Mouse (Mus musculus) frontal cortex, adult (tissue): ENCODE data around the gene Dcn.
A peak's percentile ranks its signal among the peaks of the same experiment; 100 is the strongest.

Source experiments
- ATAC-seq: cut with Nextera tagmentation; 2 replicates; pipeline ENCODE4 v1.9.2; 2017; ENCODE audit warnings: mild to moderate bottlenecking, moderate library complexity, mixed read lengths; ENCODE audit not compliant: low TSS enrichment

Gene Dcn

DNA sequence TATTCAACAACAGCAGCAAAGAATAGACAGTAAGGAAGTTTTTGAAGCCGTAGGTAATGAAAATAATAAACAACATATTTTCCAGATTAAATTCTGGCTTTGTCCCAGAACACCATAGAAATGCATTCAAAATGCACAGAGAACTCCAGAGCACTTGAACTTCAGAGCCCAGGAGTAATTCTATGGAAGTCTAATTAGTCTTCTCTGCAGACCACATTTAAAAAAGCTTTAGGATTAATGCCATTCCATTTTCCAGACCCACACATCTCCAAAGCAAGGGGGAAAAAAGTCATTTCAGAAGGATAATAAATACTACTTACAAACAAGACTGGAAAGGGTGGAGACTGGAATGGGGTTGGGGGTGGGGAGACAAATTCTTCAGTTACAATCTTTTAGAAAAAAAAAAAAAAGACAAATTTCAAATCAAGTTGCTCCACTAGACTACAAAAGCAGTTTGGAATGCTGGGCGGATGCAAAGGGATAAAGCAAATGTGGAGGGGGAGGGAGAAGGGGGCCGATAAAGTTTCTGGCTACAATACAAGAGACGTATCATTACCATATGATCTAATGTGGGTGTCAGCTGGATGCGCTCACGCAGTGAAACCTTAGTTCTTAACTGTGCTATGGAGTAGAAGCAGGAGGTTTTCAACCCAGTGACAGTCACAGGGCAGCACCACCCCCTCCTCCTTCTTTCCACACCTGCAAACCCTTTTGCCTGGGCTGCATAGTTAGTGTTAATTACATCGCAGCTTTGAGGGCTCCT, at the start of gene Dcn:
Gene Dcn (plus strand): TSS at position 606 of the 763 bp plus-strand sequence.
- no peak for ATAC-seq

DNA sequence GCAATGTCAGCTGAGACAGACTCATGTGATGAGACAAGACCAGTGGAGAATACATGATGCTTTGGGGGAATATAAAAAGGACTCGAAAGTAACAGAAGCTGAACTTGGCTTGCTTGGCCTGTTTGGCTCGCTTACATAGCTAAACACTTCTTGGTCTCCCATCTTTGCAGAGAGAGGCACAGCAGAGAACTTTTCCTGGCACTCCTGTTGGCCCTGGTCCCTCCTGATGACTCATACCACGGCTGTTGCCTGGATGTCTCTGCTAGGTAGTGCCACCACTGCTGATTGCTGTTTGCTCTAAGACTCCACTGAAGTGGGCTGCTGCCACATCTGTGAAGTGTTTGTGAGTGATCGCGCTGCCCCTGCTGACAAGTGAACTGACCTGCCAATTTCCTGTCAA, 42.7 kb upstream of the Dcn start:
- peak; percentile 100 for ATAC-seq

DNA sequence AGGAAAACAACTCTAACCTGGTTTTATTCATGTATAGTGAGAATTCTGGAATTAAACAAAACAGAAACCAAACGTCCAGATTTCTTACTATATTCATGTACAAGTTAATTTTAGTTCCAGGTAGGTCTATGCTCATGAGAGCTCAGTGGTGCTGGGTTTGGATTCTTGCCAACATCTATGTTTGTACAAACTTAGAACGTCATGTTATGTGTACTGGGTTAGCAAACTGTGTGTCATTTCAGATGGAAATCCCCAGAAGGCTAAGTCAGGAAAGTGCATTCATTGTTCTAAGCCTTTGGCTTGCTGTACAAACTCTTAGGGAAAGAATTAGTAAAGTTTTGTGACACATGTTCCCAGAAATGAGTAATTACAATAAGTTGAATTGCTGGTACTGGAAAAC, 37.1 kb upstream of the Dcn start:
- ATAC-seq: no peak

DNA sequence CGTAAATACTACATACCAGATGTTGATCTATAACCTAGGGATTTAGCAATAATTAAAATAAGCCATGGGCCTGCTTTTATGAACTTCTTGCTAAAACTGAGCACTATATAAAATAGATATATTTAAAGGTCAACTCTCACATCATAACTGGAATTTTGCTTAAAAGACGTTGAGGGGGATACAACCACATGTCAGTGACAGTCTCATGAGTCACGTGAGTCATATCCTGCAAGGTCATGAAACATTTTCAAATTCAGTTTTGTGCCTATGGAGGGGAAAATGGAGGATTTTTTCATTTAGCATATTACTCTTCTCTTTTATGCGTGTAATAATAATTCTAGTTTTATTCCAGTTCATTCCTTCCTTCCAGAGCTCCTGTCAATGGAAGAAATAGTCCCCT, 32.9 kb upstream of the Dcn start:
- ATAC-seq: no peak

DNA sequence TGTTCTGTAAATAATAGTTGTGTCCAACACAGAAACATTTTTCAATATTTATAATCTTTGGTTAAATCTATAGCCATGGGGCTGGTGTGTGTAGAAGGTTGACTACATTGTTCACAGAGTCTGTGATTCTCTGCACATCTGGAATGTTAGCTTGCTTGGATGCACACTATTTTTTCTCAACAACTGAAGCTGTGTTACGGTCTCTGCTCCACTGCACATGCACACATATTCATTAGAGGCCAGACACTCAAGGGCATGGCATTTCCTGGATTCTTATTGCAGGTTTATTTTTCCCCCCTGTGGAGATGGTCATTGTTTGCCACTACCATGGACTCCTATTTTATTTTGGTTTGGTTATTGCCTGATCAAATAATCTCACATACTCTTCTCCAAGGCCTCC, 26.5 kb upstream of the Dcn start:
- ATAC-seq: no peak

DNA sequence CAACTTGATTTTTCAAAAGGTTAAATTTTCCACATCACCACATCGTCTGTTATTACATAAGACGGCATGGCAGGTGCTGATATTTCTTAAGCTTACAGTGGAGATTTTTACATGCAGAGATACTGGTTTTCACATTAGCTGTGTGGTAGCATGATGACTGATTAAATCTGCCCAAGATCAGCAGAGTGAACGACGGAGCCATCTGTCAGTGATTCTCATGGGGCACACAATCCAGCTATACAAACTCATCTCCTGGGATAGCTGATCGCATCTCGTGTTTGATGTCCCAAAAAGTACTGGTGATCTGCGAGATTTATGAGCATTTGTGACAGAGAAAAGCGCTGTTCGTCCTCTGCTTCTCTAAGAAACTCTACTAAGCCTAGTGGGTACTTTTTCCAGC, 25.9 kb upstream of the Dcn start:
- ATAC-seq: no peak

DNA sequence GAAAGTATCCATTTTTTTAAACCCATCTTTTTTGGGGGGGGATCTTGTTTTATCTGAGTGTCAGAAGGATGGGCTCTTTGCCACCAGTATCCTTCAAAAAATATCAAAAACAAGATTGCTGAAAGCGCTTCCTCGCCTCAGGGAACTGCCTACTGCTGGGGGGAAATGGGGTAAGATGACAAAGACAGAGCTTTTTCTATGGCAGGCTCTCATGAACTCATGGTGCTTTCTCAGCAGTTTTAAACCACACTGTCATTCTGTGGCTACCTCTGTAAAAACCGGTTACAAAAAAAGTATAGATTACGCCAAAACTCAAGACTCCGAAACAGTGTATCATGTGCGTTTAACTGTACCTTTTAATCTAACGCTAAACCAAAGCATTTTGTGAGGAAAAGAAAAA, 22.4 kb upstream of the Dcn start:
- no peak for ATAC-seq

DNA sequence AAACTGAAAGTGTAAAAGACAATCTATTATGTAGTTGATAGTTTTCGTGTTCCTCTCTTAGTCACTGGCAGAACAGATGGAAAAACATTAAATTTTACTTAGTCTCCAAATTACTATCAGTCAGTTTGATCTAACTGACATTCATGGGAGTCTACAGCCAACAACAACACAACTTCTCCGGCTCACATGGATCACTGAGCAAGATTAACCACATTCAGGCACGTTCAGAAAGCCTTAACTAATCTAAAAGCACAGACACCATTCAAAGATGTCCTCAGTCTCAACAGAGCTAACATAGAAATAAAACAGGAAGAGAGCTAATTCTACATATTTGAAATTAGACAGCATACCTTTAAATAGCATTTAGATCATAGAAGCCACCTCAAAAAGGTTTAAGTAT, 12.6 kb upstream of the Dcn start:
- ATAC-seq: no peak

DNA sequence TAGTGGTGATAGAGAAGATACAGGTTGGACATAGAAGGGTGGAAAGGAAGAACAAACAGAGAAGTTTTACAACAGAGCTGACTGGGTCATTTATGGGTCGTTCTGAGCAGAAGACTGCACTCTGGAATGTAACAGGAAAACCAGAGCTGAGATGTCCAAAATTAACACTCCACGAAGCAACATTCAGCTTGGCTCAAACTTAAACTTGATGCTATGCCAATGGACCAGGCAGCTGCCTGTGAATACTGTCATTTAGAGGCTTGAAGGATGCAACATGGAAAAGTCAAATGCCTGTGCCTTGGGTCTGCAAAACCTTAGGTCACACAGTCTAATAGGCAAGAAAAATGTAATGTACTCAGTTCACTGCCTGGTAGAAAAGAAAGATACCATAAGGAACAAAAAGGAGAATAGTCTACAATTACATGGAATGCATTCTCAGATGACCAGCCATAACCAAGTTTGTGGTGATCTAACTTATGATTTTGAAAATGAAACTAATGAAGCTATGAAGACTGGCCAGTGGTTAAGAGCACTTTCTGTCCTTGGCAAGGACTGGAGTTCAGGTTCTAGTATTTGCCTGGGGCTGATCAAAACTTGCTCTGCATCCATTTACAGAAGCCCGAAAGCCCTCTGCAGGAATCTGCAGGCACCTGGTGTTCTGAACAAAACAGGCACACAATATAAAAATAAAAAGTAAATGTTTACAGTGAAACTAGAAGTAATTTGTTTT, 9.8 kb upstream of the Dcn start:
- no peak for ATAC-seq

DNA sequence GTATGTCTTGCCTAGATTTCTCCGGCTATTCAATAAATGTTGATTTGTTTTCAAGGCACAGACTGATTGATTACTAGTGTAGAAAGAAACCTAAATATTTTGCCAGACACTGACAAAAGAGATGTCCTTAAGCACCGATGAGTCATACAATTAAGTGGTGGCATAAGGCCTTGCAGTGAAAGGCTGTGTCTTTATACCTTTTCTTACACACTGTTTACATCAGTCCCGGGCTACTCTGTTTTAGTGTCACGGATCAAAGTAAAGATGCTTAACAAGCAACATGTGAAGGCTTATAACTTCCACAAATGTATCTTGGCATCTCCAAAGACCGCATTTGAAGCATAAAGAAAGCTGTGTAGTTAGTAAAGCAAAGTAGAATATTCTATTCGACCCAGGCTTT, 3.9 kb upstream of the Dcn start:
- no peak for ATAC-seq

DNA sequence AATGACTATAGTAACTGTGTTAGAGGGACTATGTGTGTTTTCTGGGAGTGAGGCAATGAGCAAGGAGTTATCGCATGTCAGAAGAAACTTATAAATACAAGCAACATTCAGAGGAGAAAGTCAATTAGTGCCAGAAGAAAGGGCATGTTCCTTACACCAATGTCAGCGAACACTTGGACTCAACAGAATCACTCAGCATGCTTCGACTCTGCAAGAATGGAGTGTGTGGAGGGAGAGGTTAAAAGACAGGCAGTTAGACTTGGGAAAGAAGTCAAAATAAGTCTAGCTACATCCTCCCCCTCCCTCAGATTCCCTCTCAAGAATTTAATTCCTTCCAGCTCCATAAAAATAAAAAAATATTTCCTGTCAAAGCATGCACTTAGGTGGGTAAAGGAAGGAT, 1.1 kb upstream of the Dcn start:
- ATAC-seq: no peak

DNA sequence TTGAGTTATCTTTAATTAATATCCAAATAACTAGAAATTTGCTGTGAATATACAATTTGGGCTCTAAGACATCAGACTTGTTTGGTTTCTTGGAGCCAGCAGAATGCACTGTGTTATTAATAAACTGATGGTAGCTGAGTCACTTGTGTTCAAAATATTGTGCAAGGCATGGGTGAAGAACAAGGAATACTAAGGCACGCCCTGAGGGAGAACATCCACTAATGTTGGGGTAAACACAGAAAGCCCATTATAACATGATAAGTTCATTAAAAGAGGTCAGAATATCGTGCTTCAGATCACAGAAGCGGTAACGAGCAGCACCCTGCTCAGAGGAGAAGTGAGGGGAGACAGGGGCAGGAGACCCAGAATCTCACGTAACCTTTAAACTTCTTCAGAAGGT, 2.7 kb downstream of the Dcn start:
- ATAC-seq: no peak

DNA sequence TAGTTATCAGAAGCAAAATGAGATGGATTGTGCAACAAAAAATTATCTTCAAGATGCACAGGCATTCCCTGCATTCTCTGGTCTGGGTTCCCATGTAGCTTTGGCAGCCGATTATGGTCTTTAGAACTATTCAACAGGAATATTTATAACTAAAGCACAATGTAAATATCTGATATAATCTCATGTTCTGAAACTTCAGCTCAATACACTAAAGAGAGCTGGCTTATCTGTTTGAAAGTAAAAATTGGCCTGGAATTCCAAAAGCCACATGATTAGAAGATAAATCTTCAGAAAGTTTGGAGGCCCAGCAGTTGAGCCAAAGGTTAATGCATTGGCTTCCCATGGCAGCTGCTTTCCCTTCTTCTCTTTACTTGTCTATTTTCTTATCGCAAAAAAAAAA, 4.6 kb downstream of the Dcn start:
- ATAC-seq: no peak

DNA sequence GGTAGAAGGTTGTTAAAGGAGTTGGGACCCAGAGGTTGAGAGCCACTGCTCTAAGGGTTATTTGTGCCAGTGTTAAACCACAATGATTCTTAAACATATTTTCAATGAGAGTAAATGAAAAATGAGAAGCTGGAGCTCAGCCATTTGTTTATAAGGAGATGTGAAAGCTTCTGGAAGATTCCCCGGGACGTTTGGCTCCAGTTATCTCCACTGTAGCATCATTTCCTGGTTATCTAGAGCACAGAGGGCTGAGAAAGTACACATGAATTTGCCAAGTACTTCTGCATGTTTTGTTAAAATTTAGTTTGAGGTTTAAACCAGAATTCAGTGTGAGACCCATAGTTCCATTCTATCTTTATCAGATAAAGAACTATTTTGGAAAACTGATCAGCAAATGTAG, 5.7 kb downstream of the Dcn start:
- no peak for ATAC-seq

DNA sequence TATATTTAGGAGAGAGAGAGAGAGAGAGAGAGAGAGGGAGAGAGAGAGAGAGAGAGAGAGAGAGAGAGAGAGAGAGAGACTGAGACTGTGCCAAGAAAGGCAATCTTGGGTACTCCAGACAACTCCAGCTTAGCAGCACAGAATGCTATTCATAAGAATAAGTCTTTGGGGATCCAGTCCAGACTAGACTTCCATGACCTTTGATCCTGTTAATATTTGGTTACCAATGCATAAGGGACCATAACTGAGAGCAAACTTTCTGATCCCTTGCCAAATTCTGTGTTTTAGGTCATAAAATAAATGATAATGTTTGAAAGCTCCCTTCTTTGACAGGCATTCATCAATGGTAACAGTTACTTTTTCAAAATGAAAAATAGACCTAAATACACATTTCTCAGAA, 6.7 kb downstream of the Dcn start:
- no peak for ATAC-seq

DNA sequence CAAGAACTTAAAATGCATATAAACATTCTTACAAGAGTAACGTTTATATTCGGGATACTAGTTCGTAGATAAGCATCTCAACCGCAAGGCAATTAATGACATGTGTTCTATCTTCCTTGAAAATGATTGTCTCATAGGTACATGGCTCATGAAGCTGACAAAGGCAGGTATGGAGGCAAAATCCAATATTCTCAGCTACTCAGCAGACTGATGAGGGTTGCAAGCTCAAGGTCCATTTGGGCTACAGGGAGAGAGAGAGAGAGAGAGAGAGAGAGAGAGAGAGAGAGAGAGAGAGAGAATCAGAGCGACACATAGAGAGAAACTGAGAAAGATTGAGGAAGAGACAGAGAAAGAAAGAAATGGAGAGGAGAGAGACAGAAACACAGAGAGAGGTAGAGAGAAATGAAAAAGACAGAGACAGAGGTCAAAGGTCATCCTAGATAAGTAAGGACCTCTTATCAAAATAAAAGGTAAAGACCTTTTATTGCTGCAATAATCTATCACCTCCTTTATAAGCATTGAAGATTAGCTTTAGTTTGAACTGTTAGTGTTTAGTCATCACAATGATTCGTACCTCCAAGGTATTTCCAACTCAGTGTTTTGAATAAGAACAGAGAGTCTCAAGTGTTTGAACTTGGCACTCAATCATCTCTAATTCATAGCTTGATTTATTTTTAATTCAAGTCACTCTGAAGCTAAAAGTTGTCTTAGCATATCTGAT, 8.0 kb downstream of the Dcn start:
- ATAC-seq: no peak

DNA sequence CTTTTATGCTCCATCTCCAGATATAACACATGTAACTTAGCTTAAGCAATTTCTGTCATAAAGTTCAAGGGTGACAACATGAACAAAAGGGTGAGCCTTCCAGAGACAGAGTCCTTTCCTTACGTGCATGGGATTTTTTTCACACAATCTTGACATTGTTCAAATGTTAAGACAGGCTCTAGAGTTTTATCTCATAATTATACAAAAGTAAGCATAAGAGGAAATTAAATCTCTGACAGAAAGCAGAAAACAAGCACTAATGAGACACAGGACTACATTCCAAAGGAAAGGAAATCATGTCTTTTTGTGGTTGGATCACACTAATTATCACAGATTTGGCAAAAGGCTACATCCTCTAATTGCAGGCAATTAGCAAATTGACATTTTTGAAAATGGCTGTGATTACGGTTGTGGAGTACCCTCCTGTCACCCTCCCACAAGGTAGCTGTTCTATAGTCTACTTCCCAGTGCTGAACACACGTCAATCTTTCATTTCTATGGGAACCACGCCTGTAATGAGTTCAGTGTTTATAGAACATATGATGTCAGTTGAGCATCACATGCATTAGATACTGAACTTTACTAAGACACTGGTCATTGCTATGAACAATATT, 13.1 kb downstream of the Dcn start:
- no peak for ATAC-seq

DNA sequence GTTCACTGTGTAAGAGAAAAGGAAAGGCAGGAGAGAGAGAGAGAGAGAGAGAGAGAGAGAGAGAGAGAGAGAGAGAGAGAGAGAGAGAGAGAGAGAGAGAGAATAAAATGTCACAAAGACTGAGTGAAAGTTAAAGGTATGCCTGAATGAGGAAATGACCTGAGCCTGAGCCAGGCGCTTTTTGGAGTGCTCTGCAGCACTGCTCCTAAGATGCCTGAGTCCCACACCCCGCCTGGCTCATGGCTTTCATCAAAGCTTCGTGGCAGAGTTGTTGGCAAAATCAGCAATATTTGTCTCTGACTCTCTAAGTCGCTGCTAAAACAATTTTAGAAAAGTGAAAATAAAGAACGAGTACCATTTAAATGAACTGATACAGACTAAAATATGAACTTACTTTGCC, 18.2 kb downstream of the Dcn start:
- ATAC-seq: no peak

DNA sequence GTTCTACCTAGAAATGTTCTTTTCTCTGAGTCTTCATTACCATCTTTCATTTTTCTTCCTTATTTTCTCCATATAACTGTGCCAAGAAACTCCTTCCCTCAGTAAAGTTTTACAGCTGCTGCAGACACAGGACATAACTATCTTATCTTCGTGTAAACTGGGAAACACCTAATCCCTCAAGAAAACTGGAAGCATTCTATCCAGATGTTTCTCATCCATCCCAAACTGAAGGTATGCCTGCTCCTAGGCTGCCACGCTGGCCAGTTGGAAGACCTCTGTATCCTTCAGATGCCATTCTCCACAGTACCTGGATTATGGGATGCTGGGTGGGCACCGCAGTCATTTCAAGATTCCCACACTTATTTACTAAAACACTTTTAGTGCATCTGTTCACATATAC, 44.0 kb downstream of the Dcn start:
- no peak for ATAC-seq

DNA sequence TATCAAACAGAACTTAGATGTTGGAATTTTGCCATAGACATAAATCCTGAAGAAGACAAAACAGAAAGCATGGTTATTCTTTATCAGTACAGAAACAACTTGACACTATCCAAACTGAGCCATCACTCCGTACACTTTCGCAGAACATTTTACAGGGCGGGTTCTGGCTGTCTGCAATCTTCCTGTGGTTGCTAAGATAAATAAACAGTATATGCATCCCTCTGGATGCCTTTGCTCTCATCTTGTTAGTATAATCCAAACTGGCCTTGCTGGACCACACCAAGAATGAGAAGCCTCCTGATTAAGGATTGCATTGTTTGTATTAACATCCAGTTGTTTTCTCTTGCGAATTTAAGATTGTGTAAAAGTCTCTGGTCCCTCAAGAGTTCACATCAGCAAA, 56.3 kb downstream of the Dcn start:
- no peak for ATAC-seq

DNA sequence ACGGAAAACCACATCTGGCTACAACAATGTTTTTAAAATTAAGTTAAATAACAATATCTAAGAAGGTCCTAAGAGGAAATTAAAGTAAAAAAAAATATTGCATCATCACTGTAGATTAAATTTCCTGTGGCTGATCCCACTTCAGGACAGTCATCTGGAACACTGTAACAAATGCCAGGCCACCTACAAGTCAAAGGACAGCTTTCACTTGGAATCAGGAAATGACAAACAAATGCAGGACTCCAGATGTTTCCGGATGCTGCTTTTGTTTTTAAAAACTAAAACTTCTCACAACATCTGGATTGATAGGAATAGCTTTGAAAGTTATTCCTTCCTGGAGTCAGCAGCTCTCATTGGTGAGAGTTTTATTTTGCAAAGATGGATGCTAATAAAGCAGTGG, 57.5 kb downstream of the Dcn start:
- no peak for ATAC-seq

DNA sequence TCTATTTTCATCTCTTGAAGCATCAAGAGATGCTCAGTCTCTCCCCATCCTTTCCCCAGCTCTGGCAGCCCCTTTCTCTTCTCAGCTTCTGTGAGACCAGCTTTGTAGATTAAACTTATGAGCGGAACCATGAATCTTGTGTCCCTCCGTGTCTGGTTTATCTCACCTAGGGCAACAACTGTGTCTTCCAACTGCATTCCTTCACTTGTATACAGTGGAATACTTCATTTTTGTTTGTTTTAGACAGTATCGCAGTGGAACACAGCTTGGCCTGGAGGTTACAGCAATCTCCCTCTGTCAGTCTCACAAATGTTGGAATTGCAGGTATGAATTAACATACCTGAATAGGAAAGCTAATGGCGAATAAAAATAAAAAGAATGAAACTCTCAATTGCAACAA, 58.8 kb downstream of the Dcn start:
- no peak for ATAC-seq

DNA sequence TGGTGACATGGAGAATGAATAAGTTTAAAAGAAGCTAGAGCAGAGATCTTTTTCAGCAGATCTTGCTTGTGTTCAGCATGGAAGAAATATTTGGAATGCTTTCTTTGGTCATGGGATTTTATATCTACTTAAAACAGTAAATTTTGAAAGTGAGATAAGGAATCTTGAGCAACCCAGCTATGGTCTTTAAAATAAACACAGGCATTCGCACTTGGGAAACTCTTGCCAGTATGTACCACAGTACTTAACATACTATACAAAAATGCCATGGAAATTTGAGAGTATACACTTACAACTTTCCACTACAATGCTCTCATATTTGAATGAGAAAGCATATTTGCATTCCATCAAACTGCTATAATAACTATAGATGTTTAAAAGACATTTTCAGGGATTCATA, 68.3 kb downstream of the Dcn start:
- ATAC-seq: no peak
